15 mouse cellular contexts compared by ENCODE assay signal in the genomic region with DNA sequence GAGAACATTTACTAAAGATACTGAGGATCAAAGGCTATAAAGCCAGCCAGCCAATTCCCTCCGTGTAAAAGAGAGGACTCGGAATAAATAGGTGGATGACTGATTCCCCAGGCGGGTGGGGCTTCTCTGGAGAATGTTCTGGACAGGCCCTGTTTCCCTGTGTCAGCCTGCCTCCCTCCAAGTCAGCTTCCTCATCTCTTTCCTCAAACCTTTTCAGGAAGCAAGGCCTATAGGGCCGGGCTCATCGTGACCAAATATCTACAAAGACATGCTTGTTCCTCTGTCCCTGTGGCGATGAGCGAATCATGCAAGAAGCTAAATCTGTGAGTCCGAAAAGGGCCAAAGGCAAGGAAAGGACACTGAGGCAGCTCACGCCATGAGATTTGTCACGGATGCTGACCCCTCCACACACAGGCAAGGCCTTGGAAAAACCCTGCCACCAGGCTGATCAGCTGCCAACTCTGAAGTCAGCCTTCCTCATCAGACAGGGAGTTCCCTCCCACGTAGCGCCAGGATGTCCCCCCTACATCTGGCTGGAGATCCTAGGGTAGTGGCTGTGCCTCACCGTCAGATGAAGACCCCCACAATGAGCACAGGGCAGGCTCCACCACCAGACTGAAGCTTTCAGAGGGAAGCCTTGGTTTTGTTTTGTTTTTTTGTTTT. TPM values are rescaled to one million over a fixed set of nuclear protein-coding genes. Genes with fewer than 3 reads are reported as not detected.
DNase-seq lines count a peak whose midpoint lies in the region; ATAC-seq and TF ChIP-seq lines count a peak whose summit lies in the region.
"Had no signal": no experiment of that assay in that cellular context is flagged by ENCODE, and none has a peak within 500 bp of the region (broad histone marks: within the 10 kb centered on the region; RNA-seq: fewer than 3 reads in every experiment).

No protein-coding gene starts in this region.

- H3K36me3 ChIP-seq in intestine, embryonic 14.5 days (ENCODE audit: control insufficient read depth, insufficient read depth, low read length) = no peaks in the 10 kb centered on the region
- no peaks in the 10 kb centered on the region for H3K36me3 ChIP-seq in intestine, postnatal 0 days (ENCODE audit: control insufficient read depth, insufficient read depth)
- H3K36me3 ChIP-seq in heart, embryonic 11.5 days (ENCODE audit: control insufficient read depth, insufficient read depth, low read length) = no peaks in the 10 kb centered on the region
- no peaks in the 10 kb centered on the region for H3K36me3 ChIP-seq in kidney, postnatal 0 days (ENCODE audit: insufficient read depth, low read length)
- H3K36me3 ChIP-seq: neural tube, embryonic 13.5 days had no signal

- no peak overlapping the region for H3K4me2 ChIP-seq in intestine, embryonic 14.5 days (ENCODE audit: low read length)
- H3K4me2 ChIP-seq in intestine, postnatal 0 days (replicated peaks; ENCODE audit: low read depth) = no peak overlapping the region
- no peak overlapping the region for H3K4me2 ChIP-seq in heart, embryonic 11.5 days
- no peak overlapping the region for H3K4me2 ChIP-seq in kidney, postnatal 0 days (ENCODE audit: low read length)
- H3K4me2 ChIP-seq: hindbrain, embryonic 14.5 days; neural tube, embryonic 13.5 days had no signal

- H3K9ac ChIP-seq in intestine, embryonic 14.5 days (ENCODE audit: low read length) = no peak overlapping the region
- H3K9ac ChIP-seq in intestine, postnatal 0 days (ENCODE audit: low read depth, low read length) = no peak overlapping the region
- 0 out of 2 replicates have a peak overlapping the region, but pooled peaks have one; percentile 39 for H3K9ac ChIP-seq in heart, embryonic 11.5 days (ENCODE audit: low read depth, low read length)
- no peak overlapping the region for H3K9ac ChIP-seq in kidney, postnatal 0 days (ENCODE audit: low read depth, low read length)
- H3K9ac ChIP-seq: hindbrain, embryonic 14.5 days; neural tube, embryonic 13.5 days had no signal

- no peaks in the 10 kb centered on the region for H3K9me3 ChIP-seq in intestine, embryonic 14.5 days (ENCODE audit: control insufficient read depth, low read length)
- H3K9me3 ChIP-seq in intestine, postnatal 0 days (ENCODE audit: control insufficient read depth) = no peaks in the 10 kb centered on the region
- no peaks in the 10 kb centered on the region for H3K9me3 ChIP-seq in heart, embryonic 11.5 days (replicated peaks; ENCODE audit: control insufficient read depth, low read length)
- H3K9me3 ChIP-seq in kidney, postnatal 0 days (replicated peaks; ENCODE audit: low read length) = no peaks in the 10 kb centered on the region
- H3K9me3 ChIP-seq: megakaryocyte, embryonic 14.5 days; neural tube, embryonic 13.5 days had no signal

- H3K4me1 ChIP-seq in intestine, embryonic 14.5 days (replicated peaks; ENCODE audit: control insufficient read depth, insufficient read depth, low read length) = peaks cover 20% of the 10 kb centered on the region
- 0 out of 2 replicates have a peak, but pooled peaks cover 3% of the 10 kb centered on the region for H3K4me1 ChIP-seq in intestine, postnatal 0 days (replicated peaks; ENCODE audit: control insufficient read depth, insufficient read depth, low read length)
- peaks cover 23% of the 10 kb centered on the region for H3K4me1 ChIP-seq in brown adipose tissue, adult 24 weeks (ENCODE audit: control insufficient read depth, insufficient read depth, insufficient read length, low read length)
- H3K4me1 ChIP-seq in heart, embryonic 11.5 days (ENCODE audit: control insufficient read depth, insufficient read depth, low read length) = peaks cover 34% of the 10 kb centered on the region
- H3K4me1 ChIP-seq in kidney, postnatal 0 days (replicated peaks; ENCODE audit: insufficient read depth, low read length) = peaks cover 19% of the 10 kb centered on the region

- 65% methylated on average over 13 of the region's 13 CpGs for WGBS in intestine, embryonic 14.5 days
- 64% methylated on average over 13 of the region's 13 CpGs for WGBS in intestine, postnatal 0 days
- WGBS in heart, embryonic 11.5 days (ENCODE audit: insufficient replicate concordance) = 60% methylated on average over 13 of the region's 13 CpGs
- WGBS in kidney, postnatal 0 days = 59% methylated on average over 13 of the region's 13 CpGs

- H3K27me3 ChIP-seq in intestine, embryonic 14.5 days (replicated peaks; ENCODE audit: control insufficient read depth, insufficient read depth, low read length) = no peaks in the 10 kb centered on the region
- H3K27me3 ChIP-seq in intestine, postnatal 0 days (replicated peaks; ENCODE audit: control insufficient read depth, insufficient read depth, low read length) = no peaks in the 10 kb centered on the region
- H3K27me3 ChIP-seq in heart, embryonic 11.5 days (ENCODE audit: control insufficient read depth, insufficient read depth, low read length) = no peaks in the 10 kb centered on the region
- H3K27me3 ChIP-seq in kidney, postnatal 0 days (ENCODE audit: insufficient read depth, low read length) = no peaks in the 10 kb centered on the region
- H3K27me3 ChIP-seq: neural tube, embryonic 13.5 days had no signal

- no peak for ATAC-seq in intestine, embryonic 14.5 days (replicated peaks; ENCODE audit: low FRiP score, low TSS enrichment, low read depth)
- ATAC-seq in intestine, postnatal 0 days = no peak
- ATAC-seq in heart, embryonic 11.5 days (replicated peaks; ENCODE audit: insufficient number of reproducible peaks, low FRiP score, low TSS enrichment) = no peak
- ATAC-seq in kidney, postnatal 0 days (replicated peaks; ENCODE audit: low FRiP score, low read depth) = no peak
- ATAC-seq in erythroid progenitor cell, adult 5-6 weeks (replicated peaks; ENCODE audit: low FRiP score, poor library complexity, severe bottlenecking) = no peak
- ATAC-seq: forebrain, embryonic 14.5 days had no signal

- no peak overlapping the region for H3K27ac ChIP-seq in intestine, embryonic 14.5 days (ENCODE audit: low read depth)
- no peak overlapping the region for H3K27ac ChIP-seq in intestine, postnatal 0 days (ENCODE audit: low read depth, low read length)
- H3K27ac ChIP-seq in brown adipose tissue, adult 24 weeks (replicated peaks; ENCODE audit: low read depth, low read length) = peak overlapping the region; percentile 96
- 0 out of 2 replicates have a peak overlapping the region, but pooled peaks have one; percentile 1 for H3K27ac ChIP-seq in heart, embryonic 11.5 days (ENCODE audit: low read depth, low read length)
- peak overlapping the region; percentile 71 for H3K27ac ChIP-seq in kidney, postnatal 0 days
- H3K27ac ChIP-seq: hindbrain, embryonic 14.5 days; neural tube, embryonic 13.5 days had no signal

- no peak for TF ChIP-seq CTCF in intestine, postnatal 0 days (IDR thresholded peaks at IDR 0.05; ENCODE audit: low read depth)
- TF ChIP-seq CTCF in kidney, postnatal 0 days (IDR thresholded peaks at IDR 0.05; ENCODE audit: low read depth) = no peak

- DNase-seq in intestine, embryonic 14.5 days (ENCODE audit: low spot score) = peak; percentile 61
- no peak for DNase-seq in kidney, postnatal 0 days (ENCODE audit: low spot score)
- DNase-seq in spleen, adult 18-20 months = no peak
- no peak for DNase-seq in natural killer cell, adult 2 months (ENCODE audit: low spot score in 2 of 2)
- DNase-seq: layer of hippocampus, postnatal 36 days had no signal

- no peak overlapping the region for H3K4me3 ChIP-seq in intestine, embryonic 14.5 days (ENCODE audit: low read depth, low read length)
- no peak overlapping the region for H3K4me3 ChIP-seq in intestine, postnatal 0 days (ENCODE audit: low read depth, low read length)
- no peak overlapping the region for H3K4me3 ChIP-seq in brown adipose tissue, adult 24 weeks (ENCODE audit: insufficient read depth, low read depth, low read length)
- no peak overlapping the region for H3K4me3 ChIP-seq in heart, embryonic 11.5 days (ENCODE audit: low read depth, low read length)
- H3K4me3 ChIP-seq in kidney, postnatal 0 days (replicated peaks; ENCODE audit: low read depth, low read length) = no peak overlapping the region
- H3K4me3 ChIP-seq: megakaryocyte, embryonic 14.5 days; neural tube, embryonic 13.5 days had no signal

RNA-seq across cellular contexts. Expression of a gene that starts 3.3 kb away (rescaled TPM):
- 44.4 and 49.8 TPM in 2 replicates for polyA plus RNA-seq in intestine, embryonic 14.5 days (2014; fragmentation: Nextera tagmentation; extraction: Ambion mirVana)
- 16.3 and 16.4 TPM in 2 replicates for polyA plus RNA-seq in intestine, postnatal 0 days (2015; fragmentation: Nextera tagmentation; extraction: Ambion mirVana)
- 32.5 and 49.7 TPM in 2 replicates for polyA plus RNA-seq in brown adipose tissue, adult 24 weeks (2012; ENCODE audit: insufficient read depth, insufficient read length, missing spikeins)
- 55.5 and 56.4 TPM in 2 replicates for polyA plus RNA-seq in heart, embryonic 11.5 days (2014; fragmentation: Nextera tagmentation; extraction: Ambion mirVana)
- 31.3 and 34.0 TPM in 2 replicates for polyA plus RNA-seq in kidney, postnatal 0 days (2015; fragmentation: Nextera tagmentation; extraction: Ambion mirVana)
- not detected in 2 replicates for total RNA-seq in erythroid progenitor cell, adult 5-6 weeks (2015; ENCODE audit: low replicate concordance)
- total RNA-seq in erythroid progenitor cell, adult 5-6 weeks (2017; ENCODE audit: low replicate concordance) = 0.13 TPM in 1 of 2 replicates, not detected in the other

RNA-seq across cellular contexts. Expression of a gene that starts 12.2 kb away (rescaled TPM):
- not detected in 2 replicates for polyA plus RNA-seq in intestine, embryonic 14.5 days (2014; fragmentation: Nextera tagmentation; extraction: Ambion mirVana)
- polyA plus RNA-seq in intestine, postnatal 0 days (2015; fragmentation: Nextera tagmentation; extraction: Ambion mirVana) = not detected in 2 replicates
- not detected in 2 replicates for polyA plus RNA-seq in brown adipose tissue, adult 24 weeks (2012; ENCODE audit: insufficient read depth, insufficient read length, missing spikeins)
- not detected in 2 replicates for polyA plus RNA-seq in heart, embryonic 11.5 days (2014; fragmentation: Nextera tagmentation; extraction: Ambion mirVana)
- not detected in 2 replicates for polyA plus RNA-seq in kidney, postnatal 0 days (2015; fragmentation: Nextera tagmentation; extraction: Ambion mirVana)
- not detected in 2 replicates for total RNA-seq in erythroid progenitor cell, adult 5-6 weeks (2015; ENCODE audit: low replicate concordance)
- not detected in 2 replicates for total RNA-seq in erythroid progenitor cell, adult 5-6 weeks (2017; ENCODE audit: low replicate concordance)
- total RNA-seq: layer of hippocampus, postnatal 36 days had no signal
- polyA plus RNA-seq: cortical plate, adult 2 months; forebrain, embryonic 14.5 days; hindbrain, embryonic 14.5 days; neural tube, embryonic 13.5 days; thymus, postnatal 0 days had no signal

RNA-seq across cellular contexts. Expression of a gene that starts 34.9 kb away (rescaled TPM):
- 3.8 TPM in 1 of 2 replicates, not detected in the other for polyA plus RNA-seq in intestine, embryonic 14.5 days (2014; fragmentation: Nextera tagmentation; extraction: Ambion mirVana)
- polyA plus RNA-seq in intestine, postnatal 0 days (2015; fragmentation: Nextera tagmentation; extraction: Ambion mirVana) = 9.1 and 13.6 TPM in 2 replicates
- not detected in 2 replicates for polyA plus RNA-seq in brown adipose tissue, adult 24 weeks (2012; ENCODE audit: insufficient read depth, insufficient read length, missing spikeins)
- not detected in 2 replicates for polyA plus RNA-seq in heart, embryonic 11.5 days (2014; fragmentation: Nextera tagmentation; extraction: Ambion mirVana)
- not detected in 2 replicates for polyA plus RNA-seq in kidney, postnatal 0 days (2015; fragmentation: Nextera tagmentation; extraction: Ambion mirVana)
- not detected in 2 replicates for total RNA-seq in erythroid progenitor cell, adult 5-6 weeks (2015; ENCODE audit: low replicate concordance)
- total RNA-seq in erythroid progenitor cell, adult 5-6 weeks (2017; ENCODE audit: low replicate concordance) = not detected in 2 replicates
- total RNA-seq: layer of hippocampus, postnatal 36 days had no signal
- polyA plus RNA-seq: cortical plate, adult 2 months; forebrain, embryonic 14.5 days; hindbrain, embryonic 14.5 days; neural tube, embryonic 13.5 days; thymus, postnatal 0 days had no signal

RNA-seq across cellular contexts. Expression of a gene that starts 55.7 kb away (rescaled TPM):
- polyA plus RNA-seq in intestine, embryonic 14.5 days (2014; fragmentation: Nextera tagmentation; extraction: Ambion mirVana) = not detected in 2 replicates
- polyA plus RNA-seq in intestine, postnatal 0 days (2015; fragmentation: Nextera tagmentation; extraction: Ambion mirVana) = not detected in 2 replicates
- polyA plus RNA-seq in brown adipose tissue, adult 24 weeks (2012; ENCODE audit: insufficient read depth, insufficient read length, missing spikeins) = not detected in 2 replicates
- polyA plus RNA-seq in heart, embryonic 11.5 days (2014; fragmentation: Nextera tagmentation; extraction: Ambion mirVana) = not detected in 2 replicates
- not detected in 2 replicates for polyA plus RNA-seq in kidney, postnatal 0 days (2015; fragmentation: Nextera tagmentation; extraction: Ambion mirVana)
- total RNA-seq in erythroid progenitor cell, adult 5-6 weeks (2015; ENCODE audit: low replicate concordance) = not detected in 2 replicates
- not detected in 2 replicates for total RNA-seq in erythroid progenitor cell, adult 5-6 weeks (2017; ENCODE audit: low replicate concordance)
- total RNA-seq: layer of hippocampus, postnatal 36 days had no signal
- polyA plus RNA-seq: cortical plate, adult 2 months; forebrain, embryonic 14.5 days; hindbrain, embryonic 14.5 days; neural tube, embryonic 13.5 days; thymus, postnatal 0 days had no signal

Comparison
In these comparisons a context has a peak if more than half of its experiments do, and no peak if none do; other contexts are left out.
1. H3K27ac ChIP-seq: peak in brown adipose tissue, adult 24 weeks (single experiment), heart, embryonic 11.5 days (single experiment) and kidney, postnatal 0 days (single experiment); none in intestine, embryonic 14.5 days (single experiment) and intestine, postnatal 0 days (single experiment).